Mouse (Mus musculus) mouse embryonic stem cell (cell line): Measurements from ENCODE around the gene Surf2.

Source experiments
- in situ Hi-C, 2 experiments: fragments of 300-500 bp; cut with MboI; formaldehyde crosslinking; loops; 1 replicate in 1 of 2; 3 replicates in 1 of 2; pipeline ENCODE4 v1.14.3; 2019 to 2020; ENCODE audit warnings: low sequenced_read_pairs in 2 of 2, low pct_unique_long_range_greater_than_20kb in 1 of 2, mixed read lengths in 1 of 2; ENCODE audit not compliant: unreplicated experiment in 1 of 2

The Surf2 gene

DNA sequence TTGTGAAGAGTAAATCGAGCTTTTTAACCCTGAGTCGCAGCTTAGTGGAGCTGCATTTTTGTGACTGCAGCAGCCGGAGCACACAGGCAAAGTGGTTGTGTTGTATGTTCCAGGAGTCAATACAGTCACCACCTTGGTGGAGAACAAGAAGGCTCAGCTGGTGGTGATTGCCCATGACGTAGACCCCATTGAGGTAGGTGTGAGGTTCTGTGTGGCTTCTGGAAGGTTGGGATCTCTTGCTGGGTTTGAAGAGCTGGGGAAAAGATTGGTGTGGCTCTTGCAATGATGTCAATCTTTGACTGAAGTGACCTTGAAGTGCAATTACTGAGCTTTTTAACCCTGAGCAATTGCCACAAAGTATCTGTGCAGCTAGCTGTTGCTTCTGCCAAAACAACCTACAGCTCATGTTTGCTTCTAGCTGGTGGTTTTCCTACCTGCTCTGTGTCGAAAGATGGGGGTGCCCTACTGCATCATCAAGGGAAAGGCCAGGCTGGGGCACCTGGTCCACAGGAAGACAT lies 3.9 kb upstream of the Surf2 start:
- in situ Hi-C loops = no loop called here

GRCm38 (mm10) chr2:26913416-26914147 lies 2.6 kb upstream of the Surf2 start:
- in situ Hi-C loops = no loop called here

- in situ Hi-C loops = no loop called here
Observed at GRCm38 (mm10) chr2:26914148-26914941, 1.8 kb upstream of the Surf2 start.

GRCm38 (mm10) chr2:26916738-26917137 lies 571 bp downstream of the Surf2 start:
- in situ Hi-C loops = no loop called here

- in situ Hi-C loops = no loop called here
Observed at GRCm38 (mm10) chr2:26919684-26920083, 3.5 kb downstream of the Surf2 start.

DNA sequence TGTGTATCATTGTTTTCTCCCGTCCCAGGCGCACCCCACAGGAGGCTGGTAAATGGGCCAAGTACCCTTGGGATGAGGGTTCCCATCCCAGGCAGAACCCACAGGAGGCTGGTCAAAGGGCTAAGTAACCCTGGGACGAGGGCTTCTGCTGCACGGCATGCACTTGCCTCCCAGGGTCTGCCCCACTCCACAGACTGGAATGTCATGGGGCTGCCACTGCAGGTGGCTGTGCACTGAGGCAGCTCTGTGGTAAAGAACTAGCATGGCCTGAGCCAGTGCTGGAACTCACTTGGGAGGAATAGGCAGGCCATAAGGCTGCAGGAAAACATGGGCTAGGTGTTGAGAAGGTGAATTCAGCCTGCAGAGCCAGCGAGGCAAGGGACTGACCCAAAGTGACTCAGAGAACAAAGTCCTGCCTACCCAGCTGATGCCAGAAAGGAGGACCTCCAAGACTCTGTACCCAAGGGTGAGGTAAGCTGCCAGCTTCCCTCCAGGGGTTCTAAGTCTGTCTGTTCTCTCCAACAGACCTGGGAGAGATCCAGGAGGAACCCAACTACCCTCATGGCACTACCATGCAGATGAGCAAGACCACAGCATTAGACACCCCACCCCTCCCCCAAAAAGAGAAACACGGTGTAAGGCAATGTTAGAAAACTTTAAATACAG lies 4.2 kb downstream of the Surf2 start:
- in situ Hi-C loops = no loop called here

DNA sequence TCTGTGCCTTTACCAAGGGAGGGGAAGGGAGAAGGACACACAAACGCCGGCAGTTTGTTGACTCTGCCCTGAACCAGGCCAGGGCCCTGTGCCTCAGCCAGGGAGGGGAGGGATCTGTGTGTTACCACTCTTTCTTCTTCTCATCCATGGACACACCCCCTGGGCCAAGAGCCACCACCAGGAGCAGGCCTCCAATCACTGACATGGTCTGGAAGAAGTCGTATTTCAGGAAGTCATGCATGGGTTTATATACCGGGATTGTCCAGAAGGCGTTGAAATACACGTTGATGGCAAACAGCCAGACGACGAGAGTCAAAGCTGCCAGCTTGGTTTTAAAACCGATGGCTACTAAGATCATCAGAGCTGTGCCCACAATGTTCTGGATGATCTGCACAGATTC lies 5.6 kb downstream of the Surf2 start:
- in situ Hi-C loops = no loop called here

DNA sequence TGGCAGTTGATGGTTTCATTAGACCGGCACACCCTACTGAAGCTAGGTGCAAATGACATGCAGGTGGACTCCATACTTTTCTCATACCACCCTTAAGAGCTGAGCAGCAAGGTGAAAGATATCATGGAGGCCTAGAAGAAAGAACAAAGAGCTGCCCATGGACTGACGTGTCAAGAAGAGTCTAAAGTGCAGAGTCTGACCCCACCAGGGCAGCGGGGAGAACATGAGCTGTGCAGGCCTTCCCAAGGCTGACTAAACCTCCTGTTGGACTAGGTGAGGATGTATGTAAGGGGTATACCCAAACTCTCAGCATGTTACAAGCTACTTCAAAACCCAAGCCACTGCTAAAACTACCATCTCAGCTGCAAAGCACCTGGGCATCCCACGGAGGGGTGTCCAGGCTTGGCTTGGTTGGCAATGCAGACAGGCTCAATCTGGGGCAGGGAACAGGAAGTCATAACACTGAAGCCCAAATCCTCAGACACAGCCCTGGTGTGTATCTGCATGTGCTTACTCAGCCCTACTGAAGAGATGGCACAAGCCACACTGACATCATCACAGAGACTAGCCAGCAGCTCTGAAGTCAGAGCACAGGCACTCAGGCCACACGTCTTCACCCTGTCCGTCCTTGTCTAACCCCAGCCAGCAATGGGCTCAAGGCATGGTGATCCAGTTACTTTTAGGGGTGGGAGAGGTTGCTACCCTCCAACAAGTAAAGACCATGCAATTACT lies 11.7 kb downstream of the Surf2 start:
- in situ Hi-C loops = no loop called here

- in situ Hi-C loops = no loop called here
Observed at GRCm38 (mm10) chr2:26930390-26930789, 14.2 kb downstream of the Surf2 start.

GRCm38 (mm10) chr2:26932473-26933303 lies 16.5 kb downstream of the Surf2 start:
- in situ Hi-C loops = no loop called here

GRCm38 (mm10) chr2:26933304-26934055 lies 17.3 kb downstream of the Surf2 start, which contains the start of the genes Surf4 and Stkld1:
Gene Surf4 (minus strand): TSS chr2:26933928.
Gene Stkld1 (plus strand): TSS chr2:26934047.
- in situ Hi-C loops = no loop called here

DNA sequence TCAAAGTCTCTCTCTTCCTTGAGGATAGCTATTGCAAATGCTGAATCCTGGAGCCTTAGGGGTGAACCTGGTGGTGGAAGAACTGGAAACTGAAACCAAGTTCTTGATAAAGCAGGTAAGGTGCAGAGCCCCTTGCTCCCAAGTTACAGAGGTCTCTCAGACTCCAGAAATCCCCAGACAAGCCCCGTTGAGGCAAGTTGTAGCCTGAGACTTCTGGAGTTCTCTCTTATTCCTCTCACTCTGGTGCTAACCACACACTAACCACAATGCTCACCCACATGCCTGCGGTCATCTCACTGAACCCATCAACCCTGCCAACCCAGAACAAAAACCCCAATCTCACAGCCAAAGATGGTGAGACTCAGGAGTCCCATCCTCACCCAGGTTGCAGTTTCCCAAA lies 19.1 kb downstream of the Surf2 start:
- in situ Hi-C loops = no loop called here

DNA sequence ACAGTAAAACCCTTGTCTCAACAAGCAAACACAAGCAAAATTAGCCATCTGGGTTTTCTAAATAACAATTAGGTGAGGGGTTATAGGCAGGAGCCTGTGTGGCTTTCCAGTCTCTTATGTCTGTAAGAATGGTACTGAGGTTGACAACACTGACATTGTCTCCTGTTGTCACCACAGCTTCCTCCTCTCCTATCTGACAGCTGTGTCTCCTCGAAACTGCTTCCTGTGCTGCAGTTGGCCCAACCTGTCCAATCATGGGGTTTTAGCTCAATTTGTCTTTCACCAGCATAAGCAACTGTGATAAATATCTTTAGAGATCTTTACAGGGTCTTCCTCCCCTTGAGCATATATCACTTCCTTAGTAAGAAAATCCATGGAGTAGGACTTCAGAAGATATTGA lies 20.3 kb downstream of the Surf2 start:
- in situ Hi-C loops = no loop called here

DNA sequence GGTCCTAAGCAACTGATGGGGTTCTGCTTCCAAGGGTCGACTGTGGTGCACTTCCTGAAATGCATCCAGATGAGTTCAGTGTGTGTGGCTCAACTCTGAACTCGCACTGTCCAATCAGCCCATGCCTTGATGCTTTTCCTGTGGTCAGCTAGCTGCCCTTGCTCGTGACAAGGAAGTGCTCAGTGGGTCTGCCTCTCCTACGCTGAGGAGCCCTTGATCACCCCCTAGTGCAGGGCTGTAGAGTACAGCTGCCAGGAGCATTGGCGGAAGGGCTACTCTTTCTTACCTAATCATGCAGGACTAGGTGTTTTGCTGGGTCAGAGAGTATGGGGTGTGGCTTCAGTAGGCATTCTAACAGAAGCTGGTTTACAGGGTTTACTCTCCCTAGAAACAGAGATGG lies 25.4 kb downstream of the Surf2 start:
- in situ Hi-C loops = no loop called here

DNA sequence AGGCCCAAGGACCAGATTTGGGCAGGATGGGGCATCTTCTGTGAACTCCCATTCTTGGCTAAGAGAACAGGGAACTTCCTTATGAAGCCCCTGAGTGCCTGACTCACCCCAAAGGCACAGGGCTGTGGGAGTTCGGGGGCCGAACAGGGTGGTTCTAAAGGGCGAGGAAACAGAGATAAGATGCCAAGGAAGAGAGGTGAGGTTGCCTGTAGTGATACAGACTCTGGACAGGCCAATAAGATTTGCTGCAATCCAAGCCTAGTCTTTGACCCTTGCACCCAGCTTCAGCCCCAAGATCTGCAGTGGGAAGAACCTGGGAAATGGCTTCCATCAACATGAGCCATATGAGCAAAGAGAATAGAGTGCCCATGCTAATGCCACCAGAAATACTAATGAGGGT lies 27.1 kb downstream of the Surf2 start:
- in situ Hi-C loops = no loop called here

- in situ Hi-C loops = no loop called here
Observed at GRCm38 (mm10) chr2:26950411-26950810, 34.2 kb downstream of the Surf2 start.

- in situ Hi-C loops = no loop called here
Observed at GRCm38 (mm10) chr2:26951346-26951905, 35.3 kb downstream of the Surf2 start.
